ENCODE assay signal across 12 mouse cellular contexts in the genomic region with DNA sequence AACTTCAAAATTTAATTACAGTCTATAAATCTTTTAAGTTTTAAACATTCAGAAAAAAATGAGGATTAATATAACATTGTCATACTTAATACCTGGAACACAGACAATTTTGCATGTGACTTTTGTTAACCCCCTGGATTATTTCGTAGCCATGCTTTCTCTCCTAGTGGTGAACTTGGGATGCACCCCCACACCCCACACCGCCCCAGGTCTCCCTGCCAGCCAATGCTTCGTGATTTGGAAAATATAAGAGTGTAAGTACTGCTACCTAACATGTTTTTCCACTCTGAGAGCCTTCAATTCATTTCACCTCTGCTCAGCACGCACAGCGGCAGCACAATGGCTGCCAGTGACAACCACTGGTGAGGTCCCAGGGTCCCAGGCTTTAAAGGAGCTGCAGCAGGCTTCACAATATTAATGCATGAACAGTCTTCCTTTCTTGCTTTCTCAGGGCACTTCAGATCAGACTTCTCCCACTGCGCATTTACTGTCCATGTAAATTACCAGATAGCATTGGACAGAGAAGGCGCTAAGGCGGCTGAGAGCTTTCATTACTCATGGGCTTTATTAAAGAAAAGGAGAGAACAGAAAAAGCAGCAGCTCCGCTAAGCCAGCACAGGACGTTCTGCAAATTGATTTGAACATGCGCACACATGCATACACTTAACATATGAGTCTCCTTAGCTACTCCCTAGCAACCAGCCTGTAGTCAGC.
DNase-seq lines count a peak whose midpoint lies in the region; ATAC-seq lines count a peak whose summit lies in the region.
"Had no signal": no experiment of that assay in that cellular context is flagged by ENCODE, and none has a peak within 500 bp of the region (broad histone marks: within the 10 kb centered on the region; RNA-seq: fewer than 3 reads in every experiment).

No protein-coding gene starts in this region.

- no peak for DNase-seq in frontal cortex, postnatal 25 days (ENCODE audit: low spot score in 2 of 2)
- DNase-seq in limb, embryonic 11.5 days (ENCODE audit: low spot score) = no peak
- DNase-seq in retina, embryonic 14.5 days (ENCODE audit: low spot score) = peak; percentile 31
- no peak for DNase-seq in thymus, postnatal 36 days
- DNase-seq in gastrocnemius, adult 18-20 months (ENCODE audit: low spot score) = no peak
- DNase-seq: lung, postnatal 4 days had no signal

- peaks cover 31% of the 10 kb centered on the region for H3K4me1 ChIP-seq in forebrain, embryonic 13.5 days
- H3K4me1 ChIP-seq in limb, embryonic 11.5 days (ENCODE audit: control insufficient read depth, insufficient read depth, low read length) = no peaks in the 10 kb centered on the region
- H3K4me1 ChIP-seq in kidney, embryonic 16.5 days (ENCODE audit: insufficient read depth, low read length) = no peaks in the 10 kb centered on the region; the same call in 1 of the 2 replicates

- H3K27me3 ChIP-seq in forebrain, embryonic 13.5 days = no peaks in the 10 kb centered on the region
- no peaks in the 10 kb centered on the region for H3K27me3 ChIP-seq in limb, embryonic 11.5 days (ENCODE audit: control insufficient read depth, insufficient read depth, low read length)
- no peaks in the 10 kb centered on the region for H3K27me3 ChIP-seq in kidney, embryonic 16.5 days (ENCODE audit: insufficient read depth, low read length)
- H3K27me3 ChIP-seq: heart, embryonic 13.5 days; Patski had no signal

- ATAC-seq in frontal cortex, adult (ENCODE audit: low TSS enrichment) = peak; percentile 55
- peak; percentile 84 for ATAC-seq in forebrain, embryonic 13.5 days
- peak; percentile 29; the same call in 1 of the 2 replicates for ATAC-seq in limb, embryonic 11.5 days (ENCODE audit: insufficient number of reproducible peaks, low FRiP score, low TSS enrichment, low read depth)
- ATAC-seq in kidney, embryonic 16.5 days (ENCODE audit: low FRiP score, low TSS enrichment) = no peak
- ATAC-seq: Patski had no signal

- H3K4me2 ChIP-seq in forebrain, embryonic 13.5 days = peak overlapping the region; percentile 51
- H3K4me2 ChIP-seq in limb, embryonic 11.5 days (ENCODE audit: low read depth, severe bottlenecking) = no peak overlapping the region
- no peak overlapping the region for H3K4me2 ChIP-seq in kidney, embryonic 16.5 days (replicated peaks; ENCODE audit: low read depth, low read length)
- H3K4me2 ChIP-seq: heart, embryonic 13.5 days had no signal

- H3K9ac ChIP-seq in forebrain, embryonic 13.5 days = peak overlapping the region; percentile 52
- H3K9ac ChIP-seq in limb, embryonic 11.5 days (ENCODE audit: low read length) = no peak overlapping the region
- H3K9ac ChIP-seq in kidney, embryonic 16.5 days (replicated peaks; ENCODE audit: low read length) = no peak overlapping the region
- H3K9ac ChIP-seq: heart, embryonic 13.5 days had no signal

- peak overlapping the region; percentile 82 for H3K27ac ChIP-seq in forebrain, embryonic 13.5 days
- H3K27ac ChIP-seq in limb, embryonic 11.5 days (replicated peaks; ENCODE audit: low read depth, low read length) = no peak overlapping the region
- H3K27ac ChIP-seq in kidney, embryonic 16.5 days (ENCODE audit: low read length) = no peak overlapping the region
- H3K27ac ChIP-seq: heart, embryonic 13.5 days had no signal

- no peaks in the 10 kb centered on the region for H3K36me3 ChIP-seq in forebrain, embryonic 13.5 days (ENCODE audit: poor library complexity, severe bottlenecking)
- no peaks in the 10 kb centered on the region for H3K36me3 ChIP-seq in limb, embryonic 11.5 days (ENCODE audit: control insufficient read depth, insufficient read depth, low read length)
- H3K36me3 ChIP-seq in kidney, embryonic 16.5 days (ENCODE audit: insufficient read depth, low read length) = peaks cover 40% of the 10 kb centered on the region

- H3K9me3 ChIP-seq in forebrain, embryonic 13.5 days (replicated peaks) = no peaks in the 10 kb centered on the region
- H3K9me3 ChIP-seq in limb, embryonic 11.5 days (ENCODE audit: control insufficient read depth, low read length) = no peaks in the 10 kb centered on the region
- H3K9me3 ChIP-seq in kidney, embryonic 16.5 days (ENCODE audit: low read length) = no peaks in the 10 kb centered on the region
- H3K9me3 ChIP-seq: heart, embryonic 13.5 days had no signal

- 37% methylated on average over 11 of the region's 11 CpGs for WGBS in forebrain, embryonic 13.5 days
- 74% methylated on average over 11 of the region's 11 CpGs for WGBS in limb, embryonic 11.5 days
- WGBS in kidney, embryonic 16.5 days = 78% methylated on average over 11 of the region's 11 CpGs

- H3K4me3 ChIP-seq in forebrain, embryonic 13.5 days = peak overlapping the region; percentile 20
- H3K4me3 ChIP-seq in limb, embryonic 11.5 days (ENCODE audit: low read depth, low read length) = no peak overlapping the region
- no peak overlapping the region for H3K4me3 ChIP-seq in kidney, embryonic 16.5 days (ENCODE audit: low read length)
- H3K4me3 ChIP-seq: erythroblast, embryonic 14.5 days; heart, embryonic 13.5 days had no signal
